Mouse (Mus musculus): ENCODE results near the gene Zc3h12b. TPM values are rescaled to one million over a fixed set of nuclear protein-coding genes. Genes with fewer than 3 reads are reported as not detected.

Zc3h12b gene
- not detected for total RNA-seq (2023)

DNA sequence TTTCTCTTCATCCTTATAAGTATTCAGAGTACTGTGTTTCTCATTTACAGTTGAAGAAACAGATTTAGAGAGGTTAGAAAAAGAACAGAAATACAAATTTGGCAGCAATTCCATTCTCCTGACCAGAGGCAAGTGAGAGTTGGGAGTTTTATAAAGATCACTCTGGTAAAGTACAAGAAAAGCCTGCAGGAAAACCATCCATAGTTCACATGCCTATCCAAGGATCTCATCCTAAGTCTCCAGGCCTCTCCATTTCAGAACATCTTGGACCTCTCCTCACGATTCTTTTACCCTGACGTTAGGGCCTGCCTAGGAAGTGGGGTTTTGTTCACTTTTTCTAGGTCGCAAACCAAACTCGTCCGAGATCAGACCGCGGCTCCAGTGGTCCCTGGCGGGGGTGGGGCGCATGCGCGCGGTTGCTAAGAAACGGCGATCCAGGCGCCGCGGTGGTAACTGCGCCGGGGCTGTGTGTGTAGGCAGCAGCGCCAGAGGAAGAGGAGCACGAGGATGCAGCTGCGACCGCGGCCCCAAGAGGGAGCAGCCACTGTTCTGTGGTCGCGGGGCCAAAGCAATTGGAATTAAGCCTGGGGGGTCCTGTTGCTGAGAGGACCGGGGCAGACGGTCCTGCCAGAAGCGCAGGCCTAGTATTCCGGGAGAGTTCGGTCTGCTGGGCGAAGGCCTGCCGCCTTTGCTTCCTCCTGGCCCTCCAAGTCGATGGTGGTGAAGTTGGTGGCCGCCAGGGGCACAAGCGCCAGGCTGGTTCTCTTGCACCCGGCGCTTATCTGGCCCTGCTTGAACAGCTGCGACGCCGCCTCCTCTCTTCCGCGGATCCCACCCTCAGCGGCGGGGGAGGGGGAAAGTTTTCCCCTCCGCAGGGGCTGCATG, at the start of gene Zc3h12b:
TSS of gene Zc3h12b (plus strand) at position 452 of the 885 bp plus-strand sequence.

GRCm38 (mm10) chrX:95956497-95957293, 245.2 kb downstream of the Zc3h12b start, which contains the start of gene Las1l:
Gene Las1l, minus strand, starts transcription at chrX:95956962.

Other genes with a start within 250 kb of the Zc3h12b start
- gene Asb12, start 153.7 kb upstream of the Zc3h12b start, total RNA-seq (2023) = not detected
- not detected for gene Pfn5, start 153.6 kb upstream of the Zc3h12b start, total RNA-seq (2023)
- 1 to 10 TPM in 1 of 2 experiments, under 1 TPM in 1; 0.75 to 1.6 TPM for gene Zc4h2, start 53.2 kb upstream of the Zc3h12b start, total RNA-seq (2023)
- 10 to 100 TPM; 11.9 to 15.4 TPM for gene Las1l, start 245.3 kb downstream of the Zc3h12b start, total RNA-seq (2023)